Mouse (Mus musculus) liver, embryonic 16.5 days (tissue): ENCODE data around the gene Laptm4a. TPM values are rescaled to one million over a fixed set of nuclear protein-coding genes. Genes with fewer than 3 reads are reported as not detected.

ENCODE experiments used
- ATAC-seq: fragments of 200-750 bp; cut with Nextera tagmentation; 2 replicates; pipeline ENCODE4 v1.8.0; 2017; ENCODE audit warnings: low read depth, mild to moderate bottlenecking, moderate number of reproducible peaks, moderate library complexity
- H3K27ac ChIP-seq: fragments of 300-500 bp; sonication (generic); 2 replicates; pipeline ENCODE4 v1.5.1; 2014; ENCODE audit warnings: mild to moderate bottlenecking, low read length
- H3K27me3 ChIP-seq: fragments of 300-500 bp; sonication (generic); 2 replicates; pipeline ENCODE4 v1.6.1; 2014; ENCODE audit warnings: low read depth, low read length, mixed read lengths; ENCODE audit not compliant: control insufficient read depth, insufficient read depth
- H3K36me3 ChIP-seq: fragments of 300-500 bp; sonication (generic); 2 replicates; pipeline ENCODE4 v1.6.1; 2014; ENCODE audit warnings: mild to moderate bottlenecking; ENCODE audit not compliant: control insufficient read depth, insufficient read depth
- H3K4me1 ChIP-seq: fragments of 300-500 bp; sonication (generic); 2 replicates; pipeline ENCODE4 v1.6.1; 2014; ENCODE audit warnings: low read depth, low read length, mixed read lengths; ENCODE audit not compliant: control insufficient read depth
- H3K4me2 ChIP-seq: fragments of 300-500 bp; sonication (generic); 2 replicates; pipeline ENCODE4 v1.6.1; 2014; ENCODE audit warnings: low read depth, low read length, mixed read lengths
- H3K4me3 ChIP-seq: fragments of 300-500 bp; sonication (generic); 2 replicates; pipeline ENCODE4 v1.5.1; 2014; ENCODE audit warnings: low read depth, mild to moderate bottlenecking, low read length
- H3K9ac ChIP-seq: fragments of 300-500 bp; sonication (generic); 2 replicates; pipeline ENCODE4 v1.6.1; 2014; ENCODE audit warnings: low read depth, low read length
- H3K9me3 ChIP-seq: fragments of 300-500 bp; sonication (generic); replicated peaks from 2 replicates; pipeline ENCODE4 v1.6.1; 2016; ENCODE audit warnings: low read length; ENCODE audit not compliant: control insufficient read depth
- WGBS: fragments of 180-500 bp; shearing (Covaris S2); extraction: QIAGEN DNeasy Blood & Tissue Kit; methylation state at CpG from one replicate; pipeline ENCODE4 v1.1.7; 2014; ENCODE audit not compliant: insufficient replicate concordance; 5-methylcytosine and 5-hydroxymethylcytosine counted together
- polyA plus RNA-seq: library from polyadenylated mRNA; unstranded; fragments of >200 nt; fragmentation: Nextera tagmentation; extraction: Ambion mirVana; gene quantifications from 2 replicates; pipeline ENCODE4 v1.2.1, GENCODE M21; 2015

The Laptm4a gene
- polyA plus RNA-seq, 1 experiment from 2014 or later: 71.2 TPM

- Histone ChIP-seq H3K27me3 (no peaks in the 10 kb centered on the region), H3K4me3 (no peak overlapping the region), H3K9me3 (no peaks in the 10 kb centered on the region), H3K9ac (no peak overlapping the region), H3K36me3 (no peaks in the 10 kb centered on the region), H3K4me2 (no peak overlapping the region), H3K4me1 (peaks cover 3% of the 10 kb centered on the region; the same call in 1 of the 2 replicates), H3K27ac (no peak overlapping the region)
- no peak for ATAC-seq
- WGBS: 39% methylated on average over 4 of the region's 4 CpGs
Measured at GRCm38 (mm10) chr12:8900107-8900698, 21.3 kb upstream of the Laptm4a start.

GRCm38 (mm10) chr12:8900919-8901663 lies 20.4 kb upstream of the Laptm4a start:
- Histone ChIP-seq H3K4me1 (peaks cover 3% of the 10 kb centered on the region; the same call in 1 of the 2 replicates), H3K27ac (no peak overlapping the region), H3K9me3 (no peaks in the 10 kb centered on the region), H3K27me3 (no peaks in the 10 kb centered on the region), H3K4me3 (no peak overlapping the region), H3K36me3 (no peaks in the 10 kb centered on the region), H3K9ac (no peak overlapping the region), H3K4me2 (no peak overlapping the region)
- 32% methylated on average over 5 of the region's 5 CpGs for WGBS
- no peak; the same call in 1 of the 2 replicates for ATAC-seq

- WGBS: 43% methylated on average over 2 of the region's 2 CpGs
- ATAC-seq: no peak
Measured at GRCm38 (mm10) chr12:8901934-8902333, 19.5 kb upstream of the Laptm4a start.

GRCm38 (mm10) chr12:8902479-8902878 lies 19.0 kb upstream of the Laptm4a start:
- ATAC-seq: peak; percentile 50; the same call in 1 of the 2 replicates

More at GRCm38 (mm10) chr12:8901934-8902333, 19.5 kb upstream of the Laptm4a start:
- Histone ChIP-seq H3K9ac (no peak overlapping the region), H3K27ac (no peak overlapping the region), H3K4me3 (no peak overlapping the region), H3K9me3 (no peaks in the 10 kb centered on the region), H3K4me1 (peaks cover 3% of the 10 kb centered on the region; the same call in 1 of the 2 replicates), H3K27me3 (no peaks in the 10 kb centered on the region), H3K36me3 (no peaks in the 10 kb centered on the region), H3K4me2 (no peak overlapping the region)

GRCm38 (mm10) chr12:8912860-8913685 lies 8.4 kb upstream of the Laptm4a start:
- WGBS: 34% methylated on average over 16 of the region's 16 CpGs
- Histone ChIP-seq H3K4me3 (no peak overlapping the region), H3K9ac (no peak overlapping the region), H3K4me1 (no peaks in the 10 kb centered on the region), H3K9me3 (no peaks in the 10 kb centered on the region), H3K4me2 (no peak overlapping the region), H3K36me3 (no peaks in the 10 kb centered on the region), H3K27ac (no peak overlapping the region), H3K27me3 (no peaks in the 10 kb centered on the region)
- peak; percentile 39; the same call in 1 of the 2 replicates for ATAC-seq

More at GRCm38 (mm10) chr12:8902479-8902878, 19.0 kb upstream of the Laptm4a start:
- 29% methylated on average over 3 of the region's 3 CpGs for WGBS
- Histone ChIP-seq H3K27me3 (no peaks in the 10 kb centered on the region), H3K4me3 (no peak overlapping the region), H3K9ac (no peak overlapping the region), H3K36me3 (no peaks in the 10 kb centered on the region), H3K4me1 (peaks cover 3% of the 10 kb centered on the region; the same call in 1 of the 2 replicates), H3K9me3 (no peaks in the 10 kb centered on the region), H3K4me2 (no peak overlapping the region), H3K27ac (no peak overlapping the region)

- H3K27ac ChIP-seq: no peak overlapping the region
- no peak for ATAC-seq
- WGBS: 64% methylated on average over 9 of the region's 9 CpGs
Measured at GRCm38 (mm10) chr12:8913701-8914340, 7.6 kb upstream of the Laptm4a start.

GRCm38 (mm10) chr12:8916378-8916777 lies 5.1 kb upstream of the Laptm4a start:
- no peak overlapping the region for H3K4me3 ChIP-seq
- H3K9me3 ChIP-seq: no peaks in the 10 kb centered on the region
- H3K4me2 ChIP-seq: no peak overlapping the region
- 57% methylated on average over 5 of the region's 5 CpGs for WGBS
- H3K9ac ChIP-seq: no peak overlapping the region
- H3K36me3 ChIP-seq: no peaks in the 10 kb centered on the region
- ATAC-seq: no peak
- peaks cover 6% of the 10 kb centered on the region for H3K4me1 ChIP-seq
- no peaks in the 10 kb centered on the region for H3K27me3 ChIP-seq
- H3K27ac ChIP-seq: no peak overlapping the region

More at GRCm38 (mm10) chr12:8913701-8914340, 7.6 kb upstream of the Laptm4a start:
- no peak overlapping the region for H3K4me2 ChIP-seq
- H3K27me3 ChIP-seq: no peaks in the 10 kb centered on the region
- H3K9ac ChIP-seq: no peak overlapping the region
- H3K9me3 ChIP-seq: no peaks in the 10 kb centered on the region
- H3K4me1 ChIP-seq: no peaks in the 10 kb centered on the region
- no peaks in the 10 kb centered on the region for H3K36me3 ChIP-seq
- H3K4me3 ChIP-seq: no peak overlapping the region

- no peak for ATAC-seq
- Histone ChIP-seq H3K27me3 (no peaks in the 10 kb centered on the region), H3K4me3 (no peak overlapping the region), H3K36me3 (no peaks in the 10 kb centered on the region), H3K4me2 (no peak overlapping the region), H3K4me1 (peaks cover 19% of the 10 kb centered on the region), H3K9ac (no peak overlapping the region), H3K9me3 (no peaks in the 10 kb centered on the region), H3K27ac (no peak overlapping the region)
- WGBS: 71% methylated on average over 3 of the region's 3 CpGs
Measured at GRCm38 (mm10) chr12:8919231-8919630, 2.2 kb upstream of the Laptm4a start.
